Mouse (Mus musculus) ES-Bruce4 (cell line): Measurements from ENCODE around the gene Cryab. TPM values are rescaled to one million over a fixed set of nuclear protein-coding genes. Genes with fewer than 3 reads are reported as not detected.

ENCODE experiments used
- H3K27ac ChIP-seq: 2 replicates; pipeline ENCODE4 v1.5.1; 2012; ENCODE audit warnings: low read length, inconsistent platforms; ENCODE audit not compliant: insufficient read depth
- H3K27me3 ChIP-seq: 2 replicates; pipeline ENCODE4 v1.6.1; 2012; ENCODE audit warnings: mild to moderate bottlenecking, low read length, inconsistent platforms; ENCODE audit not compliant: control insufficient read depth, poor library complexity, insufficient read depth, severe bottlenecking
- H3K36me3 ChIP-seq: 2 replicates; pipeline ENCODE4 v1.6.1; 2012; ENCODE audit warnings: inconsistent platforms, mild to moderate bottlenecking, low read length, moderate library complexity; ENCODE audit not compliant: control insufficient read depth, poor library complexity, insufficient read depth, severe bottlenecking
- H3K4me1 ChIP-seq: one replicate; pipeline ENCODE4 v1.8.1; 2011; ENCODE audit warnings: low read length; ENCODE audit not compliant: control insufficient read depth, insufficient read depth
- H3K4me3 ChIP-seq: 2 replicates; pipeline ENCODE4 v1.5.1; 2011; ENCODE audit warnings: low read depth, mild to moderate bottlenecking, low read length
- H3K9ac ChIP-seq: 2 replicates; pipeline ENCODE4 v1.6.1; 2012; ENCODE audit warnings: low read depth, mild to moderate bottlenecking, inconsistent platforms; ENCODE audit not compliant: poor library complexity, severe bottlenecking
- H3K9me3 ChIP-seq: replicated peaks from 2 replicates; pipeline ENCODE4 v1.6.1; 2012; ENCODE audit warnings: mild to moderate bottlenecking, low read length, inconsistent platforms; ENCODE audit not compliant: control insufficient read depth, poor library complexity, insufficient read depth, severe bottlenecking
- CTCF ChIP-seq: IDR thresholded peaks from one replicate; pipeline ENCODE4 v1.8.1; 2011; ENCODE audit warnings: low read depth, low read length
- EP300 ChIP-seq: IDR thresholded peaks from 2 replicates; pipeline ENCODE4 v1.6.1; 2011; ENCODE audit warnings: low read depth, low read length; ENCODE audit not compliant: insufficient read depth
- POLR2A ChIP-seq: IDR thresholded peaks from one replicate; pipeline ENCODE4 v1.8.1; 2011; ENCODE audit warnings: low read length; ENCODE audit not compliant: insufficient read depth
- polyA plus RNA-seq: library from polyadenylated mRNA; stranded (reverse); fragments of >200 nt; gene quantifications from 2 replicates; pipeline ENCODE4 v1.2.4, GENCODE M21; 2011; ENCODE audit warnings: low read depth; ENCODE audit not compliant: missing spikeins, insufficient read depth, insufficient read length

Gene Cryab
- polyA plus RNA-seq, result 125 and 126 TPM in 2 replicates

DNA sequence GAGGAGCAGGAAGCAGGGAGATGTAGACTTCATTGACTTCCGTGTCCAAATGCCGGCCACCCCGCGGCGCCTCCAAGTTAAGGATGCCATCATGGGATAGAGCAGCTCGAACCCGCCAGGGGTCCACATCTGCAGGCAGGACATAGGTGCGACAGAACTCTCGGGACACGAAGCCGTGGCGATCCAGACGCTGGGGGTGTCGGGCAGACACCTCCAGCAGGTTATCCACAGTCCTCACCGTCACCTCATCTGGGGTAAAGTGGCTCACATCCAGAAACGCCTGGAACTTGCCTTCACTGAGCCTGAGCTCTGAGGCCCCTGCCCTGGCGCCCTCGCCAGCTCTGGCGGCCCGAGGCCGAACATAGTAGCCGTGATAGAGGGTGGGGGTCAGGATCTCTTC lies at the start of gene Cryab:
Gene Cryab, plus strand, starts transcription at position 3 of the 400 bp plus-strand sequence.
- TF ChIP-seq EP300, result no peak
- no peak for TF ChIP-seq CTCF
- no peak for TF ChIP-seq POLR2A
- Histone ChIP-seq H3K4me3 (peak within 1 kb of the TSS; percentile 26), H3K9ac (peak within 1 kb of the TSS; percentile 1; the same call in 1 of the 2 replicates), H3K4me1 (peaks cover 2% of the 10 kb centered on the region), H3K9me3 (no peaks in the 10 kb centered on the region), H3K27ac (no peak within 1 kb of the TSS), H3K36me3 (no peaks in the 10 kb centered on the region), H3K27me3 (no peaks in the 10 kb centered on the region)

DNA sequence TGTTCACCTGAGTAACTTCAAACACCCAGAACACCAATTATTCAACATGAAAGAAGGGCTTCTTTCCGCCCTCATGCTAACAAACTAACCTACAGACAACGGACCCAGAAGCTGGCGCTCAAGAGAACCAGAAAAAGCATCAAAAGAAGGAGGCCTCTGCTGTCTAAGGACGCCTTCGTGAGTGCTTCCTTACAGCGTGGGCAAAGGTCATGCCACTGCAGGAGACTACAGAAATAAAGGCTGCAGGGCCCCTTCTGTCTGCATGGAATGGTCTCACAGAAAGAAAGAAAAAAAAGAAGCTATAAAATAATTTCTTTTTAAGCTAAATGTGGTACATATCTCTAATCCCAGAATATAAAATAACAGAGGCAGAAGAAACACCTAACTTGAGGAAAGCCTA lies 46.2 kb upstream of the Cryab start:
- Histone ChIP-seq H3K27ac (no peak overlapping the region), H3K4me3 (no peak overlapping the region), H3K4me1 (no peaks in the 10 kb centered on the region), H3K27me3 (no peaks in the 10 kb centered on the region), H3K9me3 (no peaks in the 10 kb centered on the region), H3K36me3 (no peaks in the 10 kb centered on the region), H3K9ac (no peak overlapping the region)
- TF ChIP-seq POLR2A (no peak), CTCF (no peak), EP300 (no peak)

DNA sequence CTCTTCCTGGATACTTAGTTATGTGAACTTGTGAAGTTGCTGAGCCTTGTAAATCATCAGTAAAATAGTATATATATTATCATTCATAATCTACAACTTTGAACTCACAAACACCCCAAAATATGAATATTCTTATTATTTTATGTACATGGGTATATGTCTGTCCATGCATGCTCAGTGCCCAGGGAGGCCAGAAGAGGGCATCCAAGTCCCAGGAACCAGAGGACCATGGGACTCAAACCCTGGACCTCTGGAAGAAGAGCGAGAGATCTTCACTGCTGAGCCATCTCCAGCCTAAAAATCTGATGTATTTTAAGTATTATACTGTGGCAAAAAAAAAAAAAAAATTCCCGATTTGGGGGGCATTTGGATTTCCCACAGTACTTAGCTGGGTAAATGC lies 42.0 kb upstream of the Cryab start:
- Histone ChIP-seq H3K4me1 (no peaks in the 10 kb centered on the region), H3K9me3 (no peaks in the 10 kb centered on the region), H3K9ac (no peak overlapping the region), H3K27ac (no peak overlapping the region), H3K4me3 (no peak overlapping the region), H3K36me3 (no peaks in the 10 kb centered on the region), H3K27me3 (no peaks in the 10 kb centered on the region)
- TF ChIP-seq POLR2A (no peak), EP300 (no peak), CTCF (peak; percentile 69)

DNA sequence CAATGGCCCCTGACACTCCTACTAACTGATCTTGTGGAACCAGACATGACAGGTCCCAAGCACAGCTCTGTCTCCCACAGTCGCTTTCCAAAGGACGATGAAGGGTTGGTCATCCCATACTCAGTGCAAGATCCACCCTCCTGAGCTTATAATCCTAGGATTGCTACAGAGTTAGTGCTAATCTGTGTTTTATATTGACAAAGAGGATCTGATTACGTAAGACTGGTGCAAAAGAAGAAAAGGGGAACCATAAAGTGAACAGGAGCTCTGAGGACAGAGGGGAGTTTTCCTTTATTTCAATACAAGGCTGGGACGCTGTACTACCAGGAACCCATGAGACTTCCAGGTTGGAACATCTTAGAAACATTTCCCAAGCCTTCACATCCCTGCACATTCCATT lies 39.8 kb upstream of the Cryab start:
- Histone ChIP-seq H3K27me3 (no peaks in the 10 kb centered on the region), H3K9ac (no peak overlapping the region), H3K27ac (no peak overlapping the region), H3K36me3 (no peaks in the 10 kb centered on the region), H3K4me3 (no peak overlapping the region), H3K4me1 (no peaks in the 10 kb centered on the region), H3K9me3 (no peaks in the 10 kb centered on the region)
- TF ChIP-seq EP300 (no peak), CTCF (no peak), POLR2A (no peak)

DNA sequence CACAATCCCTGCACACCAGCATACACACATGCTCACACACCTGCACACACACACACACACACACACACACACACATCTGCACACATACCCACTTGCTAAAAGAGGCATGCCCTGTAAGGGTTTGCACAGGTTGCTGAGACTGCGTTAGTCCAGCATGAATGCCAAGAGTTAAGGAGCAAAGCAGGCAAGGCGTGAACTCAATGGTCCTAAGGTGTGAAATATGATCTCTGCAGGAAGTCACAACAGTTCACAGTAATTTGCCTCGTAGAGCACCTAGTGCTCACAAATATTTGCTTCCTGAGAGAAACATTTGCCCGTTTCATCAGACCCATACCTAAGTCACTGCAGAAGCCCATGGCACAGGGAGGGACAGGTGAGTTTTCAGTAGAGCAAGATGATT lies 36.9 kb upstream of the Cryab start:
- H3K9ac ChIP-seq, result no peak overlapping the region
- H3K4me1 ChIP-seq, result no peaks in the 10 kb centered on the region
- H3K36me3 ChIP-seq, result no peaks in the 10 kb centered on the region
- TF ChIP-seq CTCF, result no peak
- no peak for TF ChIP-seq EP300
- TF ChIP-seq POLR2A, result no peak
- no peaks in the 10 kb centered on the region for H3K27me3 ChIP-seq
- no peaks in the 10 kb centered on the region for H3K9me3 ChIP-seq
- no peak overlapping the region for H3K27ac ChIP-seq
- no peak overlapping the region for H3K4me3 ChIP-seq

DNA sequence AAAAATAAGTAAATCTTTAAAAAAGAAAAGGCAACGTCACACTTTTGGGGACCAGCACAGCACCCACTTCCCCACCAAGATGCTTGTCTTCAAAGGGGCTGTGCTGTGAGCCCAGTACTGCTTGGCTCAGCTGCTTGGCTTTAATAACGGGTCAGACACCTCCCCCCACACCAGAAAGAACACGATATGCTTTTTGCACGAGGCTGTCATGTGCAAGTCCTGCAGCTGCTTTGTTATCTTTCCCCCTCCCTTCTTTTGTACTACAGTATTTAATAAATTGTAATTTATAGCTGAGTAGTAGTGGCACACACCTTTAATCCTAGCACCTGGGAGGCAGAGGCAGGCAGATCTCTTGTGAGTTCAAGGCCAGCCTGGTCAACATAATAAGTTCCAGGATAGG lies 32.2 kb upstream of the Cryab start:
- Histone ChIP-seq H3K27me3 (no peaks in the 10 kb centered on the region), H3K36me3 (no peaks in the 10 kb centered on the region), H3K9ac (no peak overlapping the region), H3K27ac (no peak overlapping the region), H3K4me1 (peaks cover 2% of the 10 kb centered on the region), H3K4me3 (no peak overlapping the region), H3K9me3 (no peaks in the 10 kb centered on the region)
- TF ChIP-seq EP300 (no peak), CTCF (no peak), POLR2A (no peak)
